Mouse (Mus musculus): ENCODE measurements at regions not wholly inside any gene's neighbourhood (a gene's known extent, or its start where the extent isn't known, plus 50 kb on each side); places are given as distances from the start of the nearest gene placed in this dataset.
A peak's percentile ranks its signal among the peaks of the same experiment; 100 is the strongest.

DNA sequence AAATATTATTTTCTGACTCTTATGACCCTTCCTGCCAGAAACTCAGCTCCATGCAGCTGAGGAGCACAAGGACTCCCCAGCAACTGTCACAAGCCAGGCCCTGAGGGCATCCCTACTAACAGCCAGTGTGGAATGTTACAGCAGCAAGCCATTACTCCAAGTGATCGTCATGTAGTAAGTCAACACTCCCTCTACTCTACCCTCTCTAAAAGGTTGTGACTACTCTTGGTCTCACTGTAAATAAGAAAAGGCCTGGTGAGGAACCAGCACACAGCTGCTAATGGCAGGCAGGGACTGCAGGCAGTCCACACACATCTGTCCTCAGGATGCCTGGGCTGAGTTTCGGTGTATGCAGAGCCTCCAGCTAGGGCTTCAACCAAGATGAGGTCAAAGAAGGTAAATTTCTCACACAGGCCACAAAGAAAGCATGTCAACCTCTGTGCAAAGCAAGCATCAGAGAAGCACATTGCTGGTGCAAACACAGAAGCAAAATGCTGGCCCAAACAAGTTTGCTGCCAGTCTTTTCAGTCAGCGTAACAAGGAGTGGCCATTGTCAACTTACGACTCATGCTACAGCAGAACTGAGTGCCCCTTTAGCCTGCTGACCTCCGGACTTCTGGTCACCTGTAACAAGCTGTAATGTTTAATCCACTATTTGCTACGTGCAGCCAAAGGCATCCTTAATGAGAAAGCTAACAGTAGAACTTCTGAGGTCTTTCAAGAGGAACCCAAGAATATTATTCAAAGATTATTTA is 62.9 kb upstream of the Ercc4 start:
- no peak for DNase-seq

GRCm38 (mm10) chr16:13049321-13049720 is 60.2 kb upstream of the Ercc4 start:
- DNase-seq = no peak

DNA sequence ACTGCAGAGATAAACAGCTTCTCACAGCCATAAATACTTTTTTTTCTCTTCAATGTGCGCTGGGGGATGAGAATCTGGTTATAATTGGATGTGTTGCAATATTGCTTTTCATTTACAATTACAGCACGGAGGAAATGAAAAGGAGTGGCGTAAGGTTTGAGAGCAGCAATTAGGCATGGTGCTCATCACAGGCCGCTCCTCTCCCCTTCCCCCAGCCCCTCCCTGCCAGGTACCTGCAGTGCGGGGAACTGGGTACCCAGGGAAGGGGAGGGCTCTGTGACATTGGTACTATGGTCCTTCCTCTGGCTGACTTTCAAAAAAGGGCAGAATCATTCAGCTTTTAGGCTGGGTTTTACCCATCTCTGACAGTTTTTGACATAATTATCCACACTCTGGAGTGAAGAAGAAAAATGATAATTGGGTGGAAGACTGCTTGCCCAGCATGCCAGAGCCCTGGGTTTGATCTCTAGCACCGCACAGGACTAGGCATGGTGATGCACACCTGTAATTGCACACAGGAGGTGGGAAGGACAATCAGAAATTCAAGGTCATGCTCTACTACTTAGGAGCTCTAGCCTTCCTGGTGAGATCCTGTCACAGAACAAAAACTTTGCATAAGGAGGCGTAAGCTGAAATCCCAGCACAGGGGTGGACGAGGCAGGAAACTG is 59.1 kb upstream of the Ercc4 start:
- DNase-seq = no peak

DNA sequence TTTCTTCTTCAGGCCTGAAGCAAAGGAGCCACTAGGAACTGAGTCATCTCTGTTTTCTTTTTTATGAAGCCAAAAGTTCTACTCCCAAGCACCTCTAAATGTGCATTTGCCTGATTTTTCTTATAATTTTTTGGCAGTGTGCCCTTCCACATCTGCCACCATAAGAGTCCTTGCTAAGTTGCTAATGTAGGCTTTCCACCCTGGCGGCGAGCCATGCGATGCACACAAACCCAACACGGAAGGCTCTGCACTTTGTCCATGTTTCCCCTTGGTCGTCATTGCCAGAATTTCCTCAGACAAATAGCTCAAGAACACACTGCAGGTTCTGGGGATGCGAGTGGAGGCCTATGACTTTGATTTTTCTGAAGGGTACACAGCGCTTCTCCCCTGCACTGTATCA is 54.5 kb upstream of the Ercc4 start:
- peak; percentile 2 for DNase-seq

Data from lung, postnatal 10 days (tissue).